Mouse (Mus musculus): ENCODE results near the gene Lrit3. TPM values are rescaled to one million over a fixed set of nuclear protein-coding genes. Genes with fewer than 3 reads are reported as not detected.

Gene Lrit3
- total and polyA plus RNA-seq, 2 experiments from 2014 or later: 0.06 TPM; not detected in 1

- WGBS: 66% methylated on average over 11 of the region's 11 CpGs
Observed at GRCm38 (mm10) chr3:129822206-129822775, 18.5 kb upstream of the Lrit3 start, which contains the start of gene Rrh. Rrh (minus strand) TSS chr3:129822587.

DNA sequence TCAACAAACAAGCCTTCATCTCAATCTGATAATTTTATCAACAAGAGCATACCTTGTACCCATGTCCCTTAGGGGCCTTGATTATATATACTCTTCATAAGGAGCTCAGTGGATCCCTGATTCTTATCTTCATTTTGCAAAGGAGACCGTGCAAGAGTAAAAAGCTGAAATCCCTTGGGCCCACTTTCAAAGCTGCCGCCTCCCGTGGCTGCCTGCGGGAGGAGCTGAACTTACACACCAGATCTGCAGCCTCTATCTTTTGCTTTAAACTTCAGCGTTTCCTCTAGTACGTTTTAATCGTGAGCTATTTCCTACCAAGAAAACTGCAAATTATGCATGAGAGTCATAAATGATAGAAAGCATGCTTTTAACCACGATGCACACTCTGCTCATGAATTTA, 17.9 kb upstream of the Lrit3 start:
- H3K4me1 ChIP-seq (ENCODE audit: insufficient read depth, low read length): no peaks in the 10 kb centered on the region
- WGBS: 77% methylated on average over 8 of the region's 8 CpGs
- no peak overlapping the region for H3K27ac ChIP-seq
- no peak overlapping the region for H3K9ac ChIP-seq (replicated peaks; ENCODE audit: low read length)
- no peak overlapping the region for H3K4me2 ChIP-seq (ENCODE audit: low read depth, low read length)
- no peak for TF ChIP-seq CTCF (IDR thresholded peaks at IDR 0.05; ENCODE audit: low read depth)
- H3K27me3 ChIP-seq (ENCODE audit: insufficient read depth, low read length): no peaks in the 10 kb centered on the region
- H3K9me3 ChIP-seq (ENCODE audit: low read length): no peaks in the 10 kb centered on the region
- ATAC-seq (no peak), DNase-seq (ENCODE audit: low spot score) (peak; percentile 4)
- H3K4me3 ChIP-seq (ENCODE audit: low read length): no peak overlapping the region
- H3K36me3 ChIP-seq (ENCODE audit: insufficient read depth, low read length): peaks cover 16% of the 10 kb centered on the region; the same call in 1 of the 2 replicates

More at GRCm38 (mm10) chr3:129822206-129822775, 18.5 kb upstream of the Lrit3 start, which contains the start of gene Rrh:
- Histone ChIP-seq H3K4me3 (ENCODE audit: low read length) (no peak within 1 kb of the TSS), H3K9ac (replicated peaks; ENCODE audit: low read length) (no peak within 1 kb of the TSS), H3K4me1 (ENCODE audit: insufficient read depth, low read length) (no peaks in the 10 kb centered on the region), H3K27ac (no peak within 1 kb of the TSS), H3K9me3 (ENCODE audit: low read length) (no peaks in the 10 kb centered on the region), H3K4me2 (ENCODE audit: low read depth, low read length) (no peak within 1 kb of the TSS), H3K27me3 (ENCODE audit: insufficient read depth, low read length) (no peaks in the 10 kb centered on the region), H3K36me3 (ENCODE audit: insufficient read depth, low read length) (peaks cover 16% of the 10 kb centered on the region; the same call in 1 of the 2 replicates)
- ATAC-seq (no peak), DNase-seq (ENCODE audit: low spot score) (no peak)
- TF ChIP-seq CTCF (IDR thresholded peaks at IDR 0.05; ENCODE audit: low read depth): no peak

- Histone ChIP-seq H3K9ac (replicated peaks; ENCODE audit: low read length) (no peak overlapping the region), H3K27me3 (ENCODE audit: insufficient read depth, low read length) (no peaks in the 10 kb centered on the region), H3K27ac (no peak overlapping the region), H3K4me2 (ENCODE audit: low read depth, low read length) (no peak overlapping the region), H3K9me3 (ENCODE audit: low read length) (no peaks in the 10 kb centered on the region), H3K36me3 (ENCODE audit: insufficient read depth, low read length) (peaks cover 16% of the 10 kb centered on the region; the same call in 1 of the 2 replicates), H3K4me1 (ENCODE audit: insufficient read depth, low read length) (no peaks in the 10 kb centered on the region), H3K4me3 (ENCODE audit: low read length) (no peak overlapping the region)
- DNase-seq (ENCODE audit: low spot score) (no peak), ATAC-seq (no peak)
- 55% methylated on average over 9 of the region's 9 CpGs for WGBS
- TF ChIP-seq CTCF (IDR thresholded peaks at IDR 0.05; ENCODE audit: low read depth): no peak
Observed at GRCm38 (mm10) chr3:129820847-129821246, 17.0 kb upstream of the Lrit3 start.

GRCm38 (mm10) chr3:129799011-129799410, 4.8 kb downstream of the Lrit3 start:
- WGBS: 88% methylated on average over 2 of the region's 2 CpGs
- Histone ChIP-seq H3K9ac (replicated peaks; ENCODE audit: low read length) (no peak overlapping the region), H3K27ac (no peak overlapping the region), H3K27me3 (ENCODE audit: insufficient read depth, low read length) (no peaks in the 10 kb centered on the region), H3K4me2 (ENCODE audit: low read depth, low read length) (no peak overlapping the region), H3K36me3 (ENCODE audit: insufficient read depth, low read length) (no peaks in the 10 kb centered on the region), H3K4me3 (ENCODE audit: low read length) (no peak overlapping the region), H3K9me3 (ENCODE audit: low read length) (no peaks in the 10 kb centered on the region), H3K4me1 (ENCODE audit: insufficient read depth, low read length) (no peaks in the 10 kb centered on the region)
- no peak for TF ChIP-seq CTCF (IDR thresholded peaks at IDR 0.05; ENCODE audit: low read depth)
- ATAC-seq (no peak), DNase-seq (ENCODE audit: low spot score) (no peak)

- H3K27ac ChIP-seq: no peak overlapping the region
- WGBS: 86% methylated on average over 11 of the region's 11 CpGs
- H3K9me3 ChIP-seq (ENCODE audit: low read length): no peaks in the 10 kb centered on the region
- ATAC-seq (no peak), DNase-seq (ENCODE audit: low spot score) (no peak)
- no peaks in the 10 kb centered on the region for H3K36me3 ChIP-seq (ENCODE audit: insufficient read depth, low read length)
- TF ChIP-seq CTCF (IDR thresholded peaks at IDR 0.05; ENCODE audit: low read depth): no peak
- H3K4me3 ChIP-seq (ENCODE audit: low read length): no peak overlapping the region
- H3K4me2 ChIP-seq (ENCODE audit: low read depth, low read length): no peak overlapping the region
- H3K9ac ChIP-seq (replicated peaks; ENCODE audit: low read length): no peak overlapping the region
- no peaks in the 10 kb centered on the region for H3K27me3 ChIP-seq (ENCODE audit: insufficient read depth, low read length)
- H3K4me1 ChIP-seq (ENCODE audit: insufficient read depth, low read length): no peaks in the 10 kb centered on the region
Observed at GRCm38 (mm10) chr3:129798551-129798950, 5.3 kb downstream of the Lrit3 start.

DNA sequence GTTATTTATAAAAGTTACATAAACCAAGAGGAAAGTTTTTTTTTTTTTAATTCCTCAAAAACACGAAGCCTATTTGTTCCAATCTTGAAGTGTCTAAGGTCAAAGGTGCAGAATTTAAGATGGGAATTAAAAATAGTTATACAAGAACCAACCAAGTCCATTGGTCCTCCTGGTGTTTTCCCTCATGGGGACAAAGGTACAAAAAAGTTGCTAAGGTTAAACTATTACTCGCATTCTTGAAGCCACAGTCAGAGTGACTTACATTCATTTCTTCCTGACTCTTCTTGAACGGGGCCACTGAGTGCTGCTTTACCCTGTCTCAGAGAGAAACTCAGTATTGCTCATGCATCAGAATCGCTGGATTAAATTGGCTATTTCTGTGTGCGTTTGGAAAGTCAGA, 6.5 kb downstream of the Lrit3 start:
- Histone ChIP-seq H3K36me3 (ENCODE audit: insufficient read depth, low read length) (no peaks in the 10 kb centered on the region), H3K9me3 (ENCODE audit: low read length) (no peaks in the 10 kb centered on the region), H3K27ac (no peak overlapping the region), H3K4me2 (ENCODE audit: low read depth, low read length) (no peak overlapping the region), H3K9ac (replicated peaks; ENCODE audit: low read length) (no peak overlapping the region), H3K4me3 (ENCODE audit: low read length) (no peak overlapping the region), H3K27me3 (ENCODE audit: insufficient read depth, low read length) (no peaks in the 10 kb centered on the region), H3K4me1 (ENCODE audit: insufficient read depth, low read length) (no peaks in the 10 kb centered on the region)
- 83% methylated on average over 5 of the region's 5 CpGs for WGBS
- no peak for DNase-seq (ENCODE audit: low spot score)
- no peak for TF ChIP-seq CTCF (IDR thresholded peaks at IDR 0.05; ENCODE audit: low read depth)
- no peak for ATAC-seq

- ATAC-seq (no peak), DNase-seq (ENCODE audit: low spot score) (no peak)
- no peaks in the 10 kb centered on the region for H3K4me1 ChIP-seq (ENCODE audit: insufficient read depth, low read length)
- H3K4me3 ChIP-seq (ENCODE audit: low read length): no peak overlapping the region
- WGBS: 88% methylated on average over 5 of the region's 5 CpGs
- no peak overlapping the region for H3K9ac ChIP-seq (replicated peaks; ENCODE audit: low read length)
- no peak for TF ChIP-seq CTCF (IDR thresholded peaks at IDR 0.05; ENCODE audit: low read depth)
- H3K9me3 ChIP-seq (ENCODE audit: low read length): no peaks in the 10 kb centered on the region
- no peak overlapping the region for H3K4me2 ChIP-seq (ENCODE audit: low read depth, low read length)
- no peaks in the 10 kb centered on the region for H3K27me3 ChIP-seq (ENCODE audit: insufficient read depth, low read length)
- no peak overlapping the region for H3K27ac ChIP-seq
- H3K36me3 ChIP-seq (ENCODE audit: insufficient read depth, low read length): no peaks in the 10 kb centered on the region
Observed at GRCm38 (mm10) chr3:129793801-129794200, 10.0 kb downstream of the Lrit3 start.

Data from hindbrain, postnatal 0 days (tissue).